ENCODE assay signal across 1 mouse cellular context in the genomic region with DNA sequence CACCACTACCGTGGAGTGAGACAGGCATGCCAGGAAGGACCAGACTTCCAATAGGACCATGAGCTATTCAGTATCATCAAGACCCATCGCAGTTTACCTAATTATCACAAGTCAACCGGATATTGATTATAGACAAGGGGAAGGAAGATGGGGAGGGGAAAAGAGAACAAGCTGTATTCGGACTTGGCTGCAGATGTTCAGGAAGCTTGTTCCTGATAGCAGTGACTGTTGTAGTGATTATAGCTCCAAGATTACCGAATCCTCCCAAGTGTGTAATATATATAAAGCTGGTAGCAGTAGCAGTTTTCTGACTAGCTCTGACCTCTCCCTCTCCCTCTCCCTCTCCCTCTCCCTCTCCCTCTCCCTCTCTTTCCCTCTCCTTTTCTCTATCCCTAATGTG.
TF ChIP-seq lines count a peak whose summit lies in the region.

No protein-coding gene starts in this region.

TF ChIP-seq in MEL, 35 proteins besides CTCF, POLR2A, EP300 and RAD21 (continued from another document):
- TF ChIP-seq MYC (IDR thresholded peaks at IDR 0.05; ENCODE audit: low read depth, low read length) = 0 out of 2 replicates have a peak, but pooled peaks have one; percentile 62
- no peak for TF ChIP-seq ZKSCAN1 (IDR thresholded peaks at IDR 0.05; ENCODE audit: low read depth, low read length)
- no peak for TF ChIP-seq CHD1 (IDR thresholded peaks at IDR 0.05; ENCODE audit: low read depth, low read length)
- peak; percentile 93 for TF ChIP-seq RCOR1 (IDR thresholded peaks at IDR 0.05; ENCODE audit: low read depth, low read length)
- peak; percentile 52; the same call in 1 of the 2 replicates for TF ChIP-seq MYB (IDR thresholded peaks at IDR 0.05; ENCODE audit: low read depth, low read length)
- TF ChIP-seq ZNF384 (IDR thresholded peaks at IDR 0.05; ENCODE audit: low read depth, low read length) = no peak
- TF ChIP-seq ZC3H11A (IDR thresholded peaks at IDR 0.05; ENCODE audit: low read depth, low read length) = no peak
- no peak for TF ChIP-seq NRF1 (IDR thresholded peaks at IDR 0.05; ENCODE audit: insufficient read depth, low read depth, low read length, poor library complexity, severe bottlenecking)
- no peak for TF ChIP-seq GABPA (IDR thresholded peaks at IDR 0.05; ENCODE audit: low read depth, low read length)
- TF ChIP-seq UBTF (IDR thresholded peaks at IDR 0.05; ENCODE audit: borderline replicate concordance, insufficient read depth, low read depth, low read length) = no peak
- TF ChIP-seq ETS1 (IDR thresholded peaks at IDR 0.05; ENCODE audit: low read depth, low read length) = peak; percentile 77
- no peak for TF ChIP-seq SMC3 (IDR thresholded peaks at IDR 0.05; ENCODE audit: low read depth, low read length)
- TF ChIP-seq MAZ (IDR thresholded peaks at IDR 0.05; ENCODE audit: low read depth, low read length) = no peak
- no peak for TF ChIP-seq POLR2AphosphoS5 (IDR thresholded peaks at IDR 0.05; ENCODE audit: borderline replicate concordance, low read depth, low read length)
- 0 out of 2 replicates have a peak, but pooled peaks have one; percentile 21 for TF ChIP-seq HCFC1 (IDR thresholded peaks at IDR 0.05; ENCODE audit: low read depth, low read length)
- TF ChIP-seq MEF2A (IDR thresholded peaks at IDR 0.05; ENCODE audit: extremely low read depth, insufficient replicate concordance, low read depth, low read length, poor library complexity, severe bottlenecking) = no peak
- TF ChIP-seq SIN3A (IDR thresholded peaks at IDR 0.05; ENCODE audit: low read length) = peak; percentile 39; the same call in 1 of the 2 replicates
- TF ChIP-seq MAX (IDR thresholded peaks at IDR 0.05; ENCODE audit: low read length) = no peak
